Mouse (Mus musculus): ENCODE results near the gene Cgn.

- TF ChIP-seq MAX (IDR thresholded peaks at IDR 0.05; ENCODE audit: low read length) (no peak), JUND (IDR thresholded peaks at IDR 0.05; ENCODE audit: low read depth, low read length) (no peak), EP300 (IDR thresholded peaks at IDR 0.05; ENCODE audit: low read depth in 1 of 2, low read length in 2 of 2) (no peak), CTCF (IDR thresholded peaks at IDR 0.05 in 2 of 3, conservative IDR thresholded peaks at IDR 0.05 in 1 of 3; ENCODE audit: control insufficient read depth in 1 of 3, insufficient read depth in 1 of 3, low read depth in 2 of 3, low read length in 3 of 3, poor library complexity in 1 of 3, severe bottlenecking in 1 of 3) (no peak), ELF1 (IDR thresholded peaks at IDR 0.05; ENCODE audit: low read depth, low read length) (no peak), POLR2A (IDR thresholded peaks at IDR 0.05; ENCODE audit: control insufficient read depth in 1 of 2, insufficient read depth in 1 of 2, low read depth in 1 of 2, low read length in 2 of 2, poor library complexity in 1 of 2) (no peak), USF1 (IDR thresholded peaks at IDR 0.05; ENCODE audit: low read depth, low read length) (no peak), NRF1 (IDR thresholded peaks at IDR 0.05; ENCODE audit: insufficient read depth, low read depth, low read length, poor library complexity, severe bottlenecking) (no peak), TCF12 (IDR thresholded peaks at IDR 0.05; ENCODE audit: low read depth, low read length) (no peak), MAFK (IDR thresholded peaks at IDR 0.05; ENCODE audit: borderline replicate concordance, low read depth, low read length) (no peak), KAT2A (conservative IDR thresholded peaks at IDR 0.05; ENCODE audit: low read depth, low read length) (no peak), RCOR1 (IDR thresholded peaks at IDR 0.05; ENCODE audit: low read depth, low read length) (no peak), GATA1 (IDR thresholded peaks at IDR 0.05; ENCODE audit: low read depth, low read length) (no peak), TBP (IDR thresholded peaks at IDR 0.05; ENCODE audit: low read depth, low read length) (no peak)
Measured at GRCm38 (mm10) chr3:94817731-94818130, 31.4 kb upstream of the Cgn start.
